Mouse (Mus musculus) CH12.LX (cell line): ENCODE measurements at regions not wholly inside any gene's neighbourhood (a gene's known extent, or its start where the extent isn't known, plus 50 kb on each side); places are given as distances from the start of the nearest gene placed in this dataset.

ENCODE experiments used
- CTCF ChIP-seq, 2 experiments: IDR thresholded peaks in 1 of 2; conservative IDR thresholded peaks in 1 of 2; 2 replicates each; pipeline ENCODE4 v1.5.1; 2011 to 2012; ENCODE audit warnings: low read depth in 2 of 2, low read length in 2 of 2, improper control_type of control experiment in 1 of 2, inconsistent platforms in 1 of 2, mild to moderate bottlenecking in 1 of 2, moderate library complexity in 1 of 2
- EP300 ChIP-seq: IDR thresholded peaks from 2 replicates; pipeline ENCODE4 v1.6.1; 2011; ENCODE audit warnings: low read length, improper control_type of control experiment
- HCFC1 ChIP-seq: IDR thresholded peaks from 2 replicates; pipeline ENCODE4 v1.6.1; 2012; ENCODE audit warnings: low read depth, mild to moderate bottlenecking, inconsistent platforms, low read length, improper control_type of control experiment
- MAFK ChIP-seq: IDR thresholded peaks from 2 replicates; pipeline ENCODE4 v1.6.1; 2011; ENCODE audit warnings: low read length, improper control_type of control experiment; ENCODE audit not compliant: insufficient replicate concordance
- MEF2A ChIP-seq: IDR thresholded peaks from 2 replicates; pipeline ENCODE4 v1.6.1; 2014; ENCODE audit warnings: low read depth, mild to moderate bottlenecking, inconsistent platforms, low read length, improper control_type of control experiment, borderline replicate concordance
- NELFE ChIP-seq: IDR thresholded peaks from 2 replicates; pipeline ENCODE4 v1.6.1; 2011; ENCODE audit warnings: low read depth, low read length, improper control_type of control experiment
- RCOR1 ChIP-seq: conservative IDR thresholded peaks from 2 replicates; pipeline ENCODE4 v1.6.1; 2012; ENCODE audit warnings: low read depth, mild to moderate bottlenecking, inconsistent platforms, low read length, improper control_type of control experiment
- TCF12 ChIP-seq: IDR thresholded peaks from 2 replicates; pipeline ENCODE4 v1.6.1; 2014; ENCODE audit warnings: low read depth, mild to moderate bottlenecking, inconsistent platforms, low read length, improper control_type of control experiment
- UBTF ChIP-seq: IDR thresholded peaks from 2 replicates; pipeline ENCODE4 v1.6.1; 2012; ENCODE audit warnings: low read depth, mild to moderate bottlenecking, inconsistent platforms, low read length, improper control_type of control experiment, moderate library complexity
- ZC3H11A ChIP-seq: IDR thresholded peaks from 2 replicates; pipeline ENCODE4 v1.6.1; 2012; ENCODE audit warnings: low read depth, mild to moderate bottlenecking, inconsistent platforms, low read length, improper control_type of control experiment

GRCm38 (mm10) chr11:40835393-40835792 is 80.3 kb upstream of the Ccng1 start:
- no peak for TF ChIP-seq CTCF (conservative IDR thresholded peaks at IDR 0.05 in 1 of 2, IDR thresholded peaks at IDR 0.05 in 1 of 2; ENCODE audit: low read depth in 2 of 2, low read length in 2 of 2)
- TF ChIP-seq HCFC1 = no peak
- no peak for TF ChIP-seq MEF2A
- TF ChIP-seq EP300 = no peak
- TF ChIP-seq MAFK = no peak
- TF ChIP-seq TCF12 = no peak
- TF ChIP-seq RCOR1 = no peak
- TF ChIP-seq UBTF = no peak
- TF ChIP-seq NELFE = no peak
- no peak for TF ChIP-seq ZC3H11A
